Mouse (Mus musculus) bone marrow, adult 2 months (tissue): ENCODE measurements around the gene Cpa1.

Experiments
- CTCF ChIP-seq: fragments of 200-500 bp; IDR thresholded peaks from 2 replicates; pipeline ENCODE4 v1.5.1; 2011; ENCODE audit warnings: low read length, control low read depth; ENCODE audit not compliant: control insufficient read depth, insufficient read depth
- POLR2A ChIP-seq: fragments of 200-500 bp; IDR thresholded peaks from 2 replicates; pipeline ENCODE4 v1.6.1; 2011; ENCODE audit warnings: low read depth, mild to moderate bottlenecking, control low read depth, low read length, borderline replicate concordance; ENCODE audit not compliant: control insufficient read depth

GRCm38 (mm10) chr6:30667585-30667984 is 28.6 kb downstream of the Cpa1 start:
- TF ChIP-seq CTCF (no peak), POLR2A (no peak)
